Mouse (Mus musculus) CH12.LX (cell line): ENCODE results near the gene Smyd5. TPM values are rescaled to one million over a fixed set of nuclear protein-coding genes. Genes with fewer than 3 reads are reported as not detected.

Source experiments
- DNase-seq: peaks from one replicate; pipeline ENCODE4 v3.0.0-alpha.2; 2013; ENCODE audit errors: extremely low read depth
- H3K27ac ChIP-seq: 2 replicates; pipeline ENCODE4 v1.5.1; 2012; ENCODE audit warnings: low read depth, mild to moderate bottlenecking, control low read depth, moderate library complexity; ENCODE audit not compliant: insufficient read depth
- H3K27me3 ChIP-seq: replicated peaks from 2 replicates; pipeline ENCODE3; 2012; ENCODE audit warnings: inconsistent platforms
- H3K36me3 ChIP-seq, 2 experiments: replicated peaks in 1 of 2; 2 replicates each; pipeline versions ENCODE3 to v1.6.1; 2012; ENCODE audit warnings: inconsistent platforms in 1 of 2, low read length in 1 of 2, mild to moderate bottlenecking in 1 of 2, mixed read lengths in 1 of 2, moderate library complexity in 1 of 2; ENCODE audit not compliant: control insufficient read depth in 1 of 2, insufficient read depth in 1 of 2
- H3K4me1 ChIP-seq, 2 experiments: 2 replicates each; pipeline ENCODE4 v1.6.1; 2012; ENCODE audit warnings: inconsistent platforms in 1 of 2, moderate library complexity in 1 of 2; ENCODE audit not compliant: insufficient read depth in 2 of 2, control insufficient read depth in 1 of 2
- H3K4me2 ChIP-seq: 2 replicates; pipeline ENCODE4 v1.6.1; 2012; ENCODE audit warnings: low read depth, mild to moderate bottlenecking, control low read depth; ENCODE audit not compliant: poor library complexity, insufficient read depth, severe bottlenecking
- H3K4me3 ChIP-seq, 3 experiments: fragments of 150-350 bp in 1 of 3; sonication (generic) in 1 of 3; replicated peaks in 1 of 3; 2 replicates each; pipeline versions ENCODE3 to v1.5.1; 2011 to 2012; ENCODE audit warnings: low read depth in 2 of 3, low read length in 2 of 3, mild to moderate bottlenecking in 2 of 3, moderate library complexity in 2 of 3, control low read depth in 1 of 3, improper control_type of control experiment in 1 of 3, inconsistent platforms in 1 of 3, mixed read lengths in 1 of 3; ENCODE audit not compliant: poor library complexity in 1 of 3
- H3K79me2 ChIP-seq: replicated peaks from 2 replicates; pipeline ENCODE4 v1.6.1; 2012; ENCODE audit warnings: mild to moderate bottlenecking, moderate library complexity; ENCODE audit not compliant: control insufficient read depth, poor library complexity, insufficient read depth, severe bottlenecking; ENCODE audit errors: extremely low read depth
- H3K9ac ChIP-seq: 2 replicates; pipeline ENCODE4 v1.6.1; 2012; ENCODE audit warnings: low read depth, mild to moderate bottlenecking, control low read depth, moderate library complexity; ENCODE audit not compliant: insufficient read depth
- H3K9me3 ChIP-seq: replicated peaks from 2 replicates; pipeline ENCODE3; 2012; ENCODE audit warnings: low read length, inconsistent platforms, mixed read lengths
- BHLHE40 ChIP-seq: IDR thresholded peaks from 2 replicates; pipeline ENCODE4 v1.6.1; 2011; ENCODE audit warnings: mild to moderate bottlenecking, low read depth, low read length, improper control_type of control experiment
- CHD2 ChIP-seq: IDR thresholded peaks from 2 replicates; pipeline ENCODE4 v1.6.1; 2011; ENCODE audit warnings: low read length, improper control_type of control experiment
- CTCF ChIP-seq, 2 experiments: IDR thresholded peaks in 1 of 2; conservative IDR thresholded peaks in 1 of 2; 2 replicates each; pipeline ENCODE4 v1.5.1; 2011 to 2012; ENCODE audit warnings: low read depth in 2 of 2, low read length in 2 of 2, improper control_type of control experiment in 1 of 2, inconsistent platforms in 1 of 2, mild to moderate bottlenecking in 1 of 2, moderate library complexity in 1 of 2
- ELF1 ChIP-seq: IDR thresholded peaks from 2 replicates; pipeline ENCODE4 v1.6.1; 2014; ENCODE audit warnings: low read depth, mild to moderate bottlenecking, inconsistent platforms, low read length, improper control_type of control experiment
- MEF2A ChIP-seq: IDR thresholded peaks from 2 replicates; pipeline ENCODE4 v1.6.1; 2014; ENCODE audit warnings: low read depth, mild to moderate bottlenecking, inconsistent platforms, low read length, improper control_type of control experiment, borderline replicate concordance
- NELFE ChIP-seq: IDR thresholded peaks from 2 replicates; pipeline ENCODE4 v1.6.1; 2011; ENCODE audit warnings: low read depth, low read length, improper control_type of control experiment
- PAX5 ChIP-seq: IDR thresholded peaks from 2 replicates; pipeline ENCODE4 v1.6.1; 2012; ENCODE audit warnings: low read length, inconsistent platforms, mixed read lengths
- POLR2A ChIP-seq: IDR thresholded peaks from 2 replicates; pipeline ENCODE4 v1.6.1; 2011; ENCODE audit warnings: low read depth, mild to moderate bottlenecking, improper control_type of control experiment, low read length
- POLR2AphosphoS2 ChIP-seq: IDR thresholded peaks from 2 replicates; pipeline ENCODE4 v1.6.1; 2011; ENCODE audit warnings: low read depth, low read length, improper control_type of control experiment
- RAD21 ChIP-seq: IDR thresholded peaks from 2 replicates; pipeline ENCODE4 v1.6.1; 2011; ENCODE audit warnings: low read depth, mild to moderate bottlenecking, low read length, improper control_type of control experiment, moderate library complexity
- RCOR1 ChIP-seq: conservative IDR thresholded peaks from 2 replicates; pipeline ENCODE4 v1.6.1; 2012; ENCODE audit warnings: low read depth, mild to moderate bottlenecking, inconsistent platforms, low read length, improper control_type of control experiment
- TBP ChIP-seq: conservative IDR thresholded peaks from 2 replicates; pipeline ENCODE4 v1.6.1; 2011; ENCODE audit warnings: low read depth, low read length, improper control_type of control experiment
- USF1 ChIP-seq: IDR thresholded peaks from 2 replicates; pipeline ENCODE4 v1.6.1; 2014; ENCODE audit warnings: low read depth, mild to moderate bottlenecking, inconsistent platforms, low read length, improper control_type of control experiment
- ZC3H11A ChIP-seq: IDR thresholded peaks from 2 replicates; pipeline ENCODE4 v1.6.1; 2012; ENCODE audit warnings: low read depth, mild to moderate bottlenecking, inconsistent platforms, low read length, improper control_type of control experiment
- ZMIZ1 ChIP-seq: IDR thresholded peaks from 2 replicates; pipeline ENCODE4 v1.6.1; 2012; ENCODE audit warnings: low read depth, mild to moderate bottlenecking, inconsistent platforms, low read length, improper control_type of control experiment
- dilution Hi-C: fragments of 300-500 bp; cut with MboI; formaldehyde crosslinking; loops from 2 replicates; pipeline ENCODE4 v1.14.3; 2020; ENCODE audit warnings: low sequenced_read_pairs; ENCODE audit not compliant: extremely low pct_unique_long_range_greater_than_20kb, extremely low pct_ligation_motif_present
- in situ Hi-C: fragments of 300-500 bp; cut with MboI; formaldehyde crosslinking; loops from 3 replicates; pipeline ENCODE4 v1.14.3; 2019; ENCODE audit warnings: low sequenced_read_pairs, low pct_ligation_motif_present, low pct_unique_long_range_greater_than_20kb, mixed read lengths
- polyA plus RNA-seq: library from polyadenylated mRNA; unstranded; fragments of >175 nt; gene quantifications from 2 replicates; pipeline ENCODE4 v1.2.1, GENCODE M21; 2012; ENCODE audit warnings: low read depth; ENCODE audit not compliant: insufficient read length
- total RNA-seq, 2 experiments: library from RNA; depleted of rRNA; stranded (reverse); fragments of 300-350 nt in 1 of 2; fragments of >200 nt in 1 of 2; gene quantifications; 2 replicates each; pipeline ENCODE4 v1.2.3; 2012 to 2014

The Smyd5 gene
- total and polyA plus RNA-seq, 3 experiments: 68.1 to 109 (median 75.5) TPM

DNA sequence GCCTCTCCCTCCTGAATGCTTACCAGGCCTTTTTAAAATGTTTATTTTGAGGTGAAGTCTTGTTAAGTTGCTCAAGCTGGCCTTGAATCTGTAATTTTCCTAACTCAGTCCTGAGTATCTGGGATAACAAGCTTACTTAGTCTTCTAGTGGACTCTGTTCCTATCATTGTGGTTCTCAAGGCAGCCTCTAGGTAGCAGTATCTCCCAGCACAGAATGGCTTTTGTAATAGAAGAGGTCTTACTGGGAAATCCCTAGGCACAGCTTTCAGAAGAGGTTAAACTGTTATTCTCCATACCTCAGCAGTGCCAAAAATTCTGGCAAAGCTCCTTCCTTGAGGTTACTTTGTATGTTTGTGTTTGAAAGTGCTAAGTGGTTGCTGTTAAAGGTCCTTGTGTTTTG lies 33.6 kb downstream of the Smyd5 start:
- DNase-seq: no peak
- Histone ChIP-seq H3K9me3 (no peaks in the 10 kb centered on the region), H3K4me3 (no peak overlapping the region), H3K79me2 (peaks cover 6% of the 10 kb centered on the region; the same call in 1 of the 2 replicates), H3K27ac (no peak overlapping the region), H3K36me3 (peaks cover 85 to 97% of the 10 kb centered on the region in 2 experiments), H3K4me1 (peaks cover 0 to 5% of the 10 kb centered on the region in 2 experiments; a peak in 1 of 4 replicates), H3K9ac (no peak overlapping the region), H3K27me3 (no peaks in the 10 kb centered on the region), H3K4me2 (no peak overlapping the region)
- in situ Hi-C loops: loop anchor here (25.0 kb wide), 1 partner anchor 447 kb away; the partner anchor contains the start of genes Nat8f1, Nat8f4 and Tprkb
- no peak for TF ChIP-seq PAX5
- no peak for TF ChIP-seq BHLHE40
- no peak for TF ChIP-seq MEF2A
- TF ChIP-seq RCOR1: no peak
- peak in 1 of 2 experiments; percentile 42; a peak in 2 of 4 replicates for TF ChIP-seq CTCF (conservative IDR thresholded peaks at IDR 0.05 in 1 of 2, IDR thresholded peaks at IDR 0.05 in 1 of 2; ENCODE audit: low read depth in 2 of 2, low read length in 2 of 2)
- TF ChIP-seq ELF1: no peak
- TF ChIP-seq ZC3H11A: no peak
- no peak for TF ChIP-seq POLR2A
- TF ChIP-seq RAD21: peak; percentile 5
- TF ChIP-seq USF1: no peak
- dilution Hi-C loops: no loop called here

DNA sequence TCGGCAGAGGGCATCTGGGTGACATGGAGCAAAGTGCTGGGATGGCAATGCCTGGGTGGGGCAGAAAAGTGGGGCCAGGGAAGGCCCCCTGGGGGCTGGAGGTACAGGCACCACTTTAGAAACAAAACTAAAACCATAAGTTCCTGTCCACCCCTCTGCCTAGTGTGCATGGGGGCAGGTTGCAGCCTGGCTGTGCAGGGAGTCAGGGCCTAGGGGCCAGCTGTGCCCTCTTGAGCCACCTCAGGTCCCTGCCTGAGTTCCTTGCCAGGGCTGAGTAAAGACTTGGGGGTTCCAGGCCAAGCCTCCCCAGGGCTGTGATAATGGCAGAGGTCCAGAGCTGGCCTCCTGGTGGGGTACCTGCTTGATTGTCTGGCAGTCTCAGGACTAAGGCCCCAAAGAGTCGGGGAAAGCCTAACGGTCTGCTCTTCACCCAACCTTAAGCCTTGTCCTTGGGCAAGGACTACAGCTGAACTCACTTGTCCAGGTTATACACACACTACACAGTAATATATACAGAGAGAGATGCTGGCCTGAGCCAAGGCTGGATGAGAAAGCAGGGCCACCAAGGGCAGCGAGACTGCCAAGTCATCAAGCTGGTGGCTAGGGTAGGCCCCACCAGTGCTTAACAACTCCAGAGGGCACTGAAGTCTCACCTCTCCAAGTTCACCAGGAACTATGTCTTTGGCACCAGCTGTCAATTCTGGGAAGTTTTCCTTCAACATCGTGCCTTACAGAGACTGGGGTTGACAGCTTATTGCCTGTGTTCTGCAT lies 38.1 kb downstream of the Smyd5 start:
- TF ChIP-seq MEF2A (no peak), ZMIZ1 (peak; percentile 5; the same call in 1 of the 2 replicates), CHD2 (peak; percentile 16), POLR2AphosphoS2 (0 out of 2 replicates have a peak, but pooled peaks have one; percentile 58), NELFE (no peak), TBP (no peak), POLR2A (peak; percentile 19; the same call in 1 of the 2 replicates)

More for the DNA sequence above, 38.1 kb downstream of the Smyd5 start:
- Histone ChIP-seq H3K4me3 (no peak overlapping the region), H3K79me2 (0 out of 2 replicates have a peak, but pooled peaks cover 6% of the 10 kb centered on the region), H3K4me2 (no peak overlapping the region), H3K9me3 (no peaks in the 10 kb centered on the region), H3K36me3 (peaks cover 44 to 54% of the 10 kb centered on the region in 2 experiments), H3K4me1 (peaks cover 2 to 5% of the 10 kb centered on the region in 2 experiments; a peak in 2 of 4 replicates), H3K27me3 (peaks cover 10% of the 10 kb centered on the region), H3K27ac (no peak overlapping the region), H3K9ac (no peak overlapping the region)
- in situ Hi-C loops (loop anchor here (25.0 kb wide), 1 partner anchor 442 kb away; the partner anchor contains the start of genes Nat8f1, Nat8f4 and Tprkb), dilution Hi-C loops (no loop called here)
- no peak for DNase-seq
